Mouse (Mus musculus) kidney, adult 2 months (tissue): Measurements from ENCODE around the gene Scpep1. TPM values are rescaled to one million over a fixed set of nuclear protein-coding genes. Genes with fewer than 3 reads are reported as not detected.
A peak's percentile ranks its signal among the peaks of the same experiment; 100 is the strongest.

ENCODE experiments used
- DNase-seq: peaks from one replicate; pipeline ENCODE4 v3.0.0; 2021
- H3K27ac ChIP-seq: fragments of 200-500 bp; 2 replicates; pipeline ENCODE4 v1.5.1; 2012; ENCODE audit warnings: low read depth, low read length, control low read depth, inconsistent platforms; ENCODE audit not compliant: insufficient read depth
- H3K27me3 ChIP-seq: fragments of 200-500 bp; replicated peaks from 2 replicates; pipeline ENCODE4 v1.6.1; 2012; ENCODE audit warnings: mild to moderate bottlenecking, moderate library complexity, low read length, inconsistent platforms; ENCODE audit not compliant: control insufficient read depth, insufficient read depth
- H3K36me3 ChIP-seq: fragments of 200-500 bp; 2 replicates; pipeline ENCODE4 v1.6.1; 2012; ENCODE audit warnings: mild to moderate bottlenecking, moderate library complexity, low read length, inconsistent platforms; ENCODE audit not compliant: control insufficient read depth, insufficient read depth
- H3K4me1 ChIP-seq: fragments of 200-500 bp; 2 replicates; pipeline ENCODE4 v1.6.1; 2011; ENCODE audit warnings: low read length; ENCODE audit not compliant: control insufficient read depth, insufficient read depth
- H3K4me3 ChIP-seq: fragments of 200-500 bp; 2 replicates; pipeline ENCODE4 v1.5.1; 2011; ENCODE audit warnings: mild to moderate bottlenecking, low read depth, low read length, control low read depth; ENCODE audit not compliant: insufficient read depth
- CTCF ChIP-seq: fragments of 200-500 bp; conservative IDR thresholded peaks from 2 replicates; pipeline ENCODE4 v1.5.1; 2011; ENCODE audit warnings: low read depth, mild to moderate bottlenecking, control low read depth, low read length, moderate library complexity, mixed read lengths; ENCODE audit not compliant: insufficient read depth, insufficient read length
- POLR2A ChIP-seq: fragments of 200-500 bp; IDR thresholded peaks from one replicate; pipeline ENCODE4 v1.6.1; 2011; ENCODE audit warnings: low read depth, low read length, control low read depth
- WGBS: fragments of 180-500 bp; shearing (Covaris S2); methylation state at CpG from one replicate; pipeline ENCODE4 v1.1.7; 2018; 5-methylcytosine and 5-hydroxymethylcytosine counted together
- polyA plus RNA-seq: library from polyadenylated mRNA; depleted of rRNA; stranded (reverse); fragments of >200 nt; gene quantifications from 2 replicates; pipeline ENCODE4 v1.2.3, GENCODE M21; 2012

Gene Scpep1
- polyA plus RNA-seq, 1 experiment = 74.1 TPM

GRCm38 (mm10) chr11:88926566-88926965 is 28.7 kb downstream of the Scpep1 start:
- WGBS = 37% methylated on average over 5 of the region's 5 CpGs
- TF ChIP-seq POLR2A (no peak), CTCF (no peak)
- Histone ChIP-seq H3K27ac (no peak overlapping the region), H3K27me3 (no peaks in the 10 kb centered on the region), H3K4me3 (no peak overlapping the region), H3K36me3 (peaks cover 9% of the 10 kb centered on the region), H3K4me1 (peaks cover 10% of the 10 kb centered on the region)
- peak; percentile 72 for DNase-seq

GRCm38 (mm10) chr11:88909388-88910036 is 45.8 kb downstream of the Scpep1 start:
- Histone ChIP-seq H3K4me3 (no peak overlapping the region), H3K27ac (peak overlapping the region; percentile 94), H3K4me1 (peaks cover 26% of the 10 kb centered on the region), H3K36me3 (no peaks in the 10 kb centered on the region), H3K27me3 (no peaks in the 10 kb centered on the region)
- TF ChIP-seq CTCF (no peak), POLR2A (no peak)
- peak; percentile 95 for DNase-seq
- 33% methylated on average over 8 of the region's 8 CpGs for WGBS

- WGBS = 39% methylated on average over 1 of the region's 1 CpGs
- Histone ChIP-seq H3K4me3 (no peak overlapping the region), H3K36me3 (no peaks in the 10 kb centered on the region), H3K27ac (peak overlapping the region; percentile 94), H3K27me3 (no peaks in the 10 kb centered on the region), H3K4me1 (peaks cover 31% of the 10 kb centered on the region)
- DNase-seq = peak; percentile 88
- peak; percentile 75 for TF ChIP-seq CTCF
- no peak for TF ChIP-seq POLR2A
These were observed 46.6 kb downstream of the Scpep1 start for GRCm38 (mm10) chr11:88908557-88909211.

- TF ChIP-seq CTCF = no peak
- no peak for TF ChIP-seq POLR2A
- peak; percentile 64 for DNase-seq
- no peaks in the 10 kb centered on the region for H3K36me3 ChIP-seq
- no peaks in the 10 kb centered on the region for H3K27me3 ChIP-seq
- H3K4me1 ChIP-seq = peaks cover 31% of the 10 kb centered on the region
- no peak overlapping the region for H3K4me3 ChIP-seq
- H3K27ac ChIP-seq = peak overlapping the region; percentile 79
- 69% methylated on average over 7 of the region's 7 CpGs for WGBS
These were observed 47.4 kb downstream of the Scpep1 start for GRCm38 (mm10) chr11:88907886-88908285.

GRCm38 (mm10) chr11:88905621-88906020 is 49.6 kb downstream of the Scpep1 start:
- H3K27me3 ChIP-seq = no peaks in the 10 kb centered on the region
- H3K4me1 ChIP-seq = peaks cover 41% of the 10 kb centered on the region
- no peak overlapping the region for H3K4me3 ChIP-seq
- WGBS = 34% methylated on average over 2 of the region's 2 CpGs
- H3K27ac ChIP-seq = peak overlapping the region; percentile 42
- no peaks in the 10 kb centered on the region for H3K36me3 ChIP-seq
- TF ChIP-seq POLR2A (no peak), CTCF (no peak)
- DNase-seq = peak; percentile 89

GRCm38 (mm10) chr11:88904080-88904479 is 51.2 kb downstream of the Scpep1 start:
- no peaks in the 10 kb centered on the region for H3K27me3 ChIP-seq
- H3K36me3 ChIP-seq = no peaks in the 10 kb centered on the region
- peaks cover 30% of the 10 kb centered on the region; the same call in 1 of the 2 replicates for H3K4me1 ChIP-seq
- no peak overlapping the region for H3K27ac ChIP-seq
- WGBS = 28% methylated on average over 2 of the region's 2 CpGs
- DNase-seq = peak; percentile 35
- TF ChIP-seq CTCF (no peak), POLR2A (no peak)
- H3K4me3 ChIP-seq = no peak overlapping the region

- Histone ChIP-seq H3K27me3 (no peaks in the 10 kb centered on the region), H3K4me3 (no peak overlapping the region), H3K4me1 (peaks cover 22% of the 10 kb centered on the region; the same call in 1 of the 2 replicates), H3K27ac (peak overlapping the region; percentile 53; the same call in 1 of the 2 replicates), H3K36me3 (no peaks in the 10 kb centered on the region)
- TF ChIP-seq CTCF = no peak
- no peak for TF ChIP-seq POLR2A
- WGBS = 37% methylated on average over 6 of the region's 6 CpGs
- peak; percentile 83 for DNase-seq
These were observed 52.5 kb downstream of the Scpep1 start for GRCm38 (mm10) chr11:88902762-88903161.
